Mouse (Mus musculus) intestine, embryonic 14.5 days (tissue): Measurements from ENCODE around the gene Myof. TPM values are rescaled to one million over a fixed set of nuclear protein-coding genes. Genes with fewer than 3 reads are reported as not detected.

Experiments used
- ATAC-seq: fragments of 200-750 bp; cut with Nextera tagmentation; replicated peaks from 2 replicates; pipeline ENCODE4 v1.8.0; 2017; ENCODE audit warnings: low read depth, moderate number of reproducible peaks, moderate TSS enrichment, moderate library complexity; ENCODE audit not compliant: low FRiP score, low TSS enrichment
- DNase-seq: peaks from one replicate; pipeline ENCODE4 v3.0.0-alpha.2; 2018; ENCODE audit warnings: low spot score
- H3K27ac ChIP-seq: fragments of 300-500 bp; sonication (generic); 2 replicates; pipeline ENCODE4 v1.5.1; 2014; ENCODE audit warnings: low read depth, mild to moderate bottlenecking, control low read depth
- H3K27me3 ChIP-seq: fragments of 300-500 bp; sonication (generic); replicated peaks from 2 replicates; pipeline ENCODE4 v1.6.1; 2014; ENCODE audit warnings: low read length, control low read depth; ENCODE audit not compliant: control insufficient read depth, insufficient read depth
- H3K36me3 ChIP-seq: fragments of 300-500 bp; sonication (generic); 2 replicates; pipeline ENCODE4 v1.6.1; 2014; ENCODE audit warnings: low read length, control low read depth; ENCODE audit not compliant: control insufficient read depth, insufficient read depth
- H3K4me1 ChIP-seq: fragments of 300-500 bp; sonication (generic); replicated peaks from 2 replicates; pipeline ENCODE4 v1.6.1; 2014; ENCODE audit warnings: low read length, control low read depth, mixed read lengths; ENCODE audit not compliant: control insufficient read depth, insufficient read depth
- H3K4me2 ChIP-seq: fragments of 300-500 bp; sonication (generic); 2 replicates; pipeline ENCODE4 v1.6.1; 2014; ENCODE audit warnings: low read length
- H3K4me3 ChIP-seq: fragments of 300-500 bp; sonication (generic); 2 replicates; pipeline ENCODE4 v1.5.1; 2014; ENCODE audit warnings: low read depth, low read length, control low read depth, mixed read lengths
- H3K9ac ChIP-seq: fragments of 300-500 bp; sonication (generic); 2 replicates; pipeline ENCODE4 v1.6.1; 2014; ENCODE audit warnings: mild to moderate bottlenecking, low read length
- H3K9me3 ChIP-seq: fragments of 300-500 bp; sonication (generic); 2 replicates; pipeline ENCODE4 v1.6.1; 2016; ENCODE audit warnings: low read length, control low read depth; ENCODE audit not compliant: control insufficient read depth
- WGBS: fragments of 180-500 bp; shearing (Covaris S2); extraction: QIAGEN DNeasy Blood & Tissue Kit; methylation state at CpG from one replicate; pipeline ENCODE4 v1.1.7; 2014; 5-methylcytosine and 5-hydroxymethylcytosine counted together
- polyA plus RNA-seq: library from polyadenylated mRNA; unstranded; fragments of >200 nt; fragmentation: Nextera tagmentation; extraction: Ambion mirVana; gene quantifications from 2 replicates; pipeline ENCODE4 v1.2.1, GENCODE M21; 2014

Gene Myof
- polyA plus RNA-seq: 16.7 and 17.9 TPM in 2 replicates

- H3K4me2 ChIP-seq: peak within 1 kb of the TSS; percentile 76
- H3K27me3 ChIP-seq: no peaks in the 10 kb centered on the region
- peak within 1 kb of the TSS; percentile 81 for H3K27ac ChIP-seq
- H3K4me1 ChIP-seq: peaks cover 6% of the 10 kb centered on the region
- H3K36me3 ChIP-seq: no peaks in the 10 kb centered on the region
- peak within 1 kb of the TSS; percentile 49 for H3K4me3 ChIP-seq
- H3K9ac ChIP-seq: peak within 1 kb of the TSS; percentile 55
- peak; percentile 82 for ATAC-seq
- H3K9me3 ChIP-seq: no peaks in the 10 kb centered on the region
- peak; percentile 80 for DNase-seq
- WGBS: under 1% methylated on average over 28 of the region's 28 CpGs
These were observed at the start of gene Myof for GRCm38 (mm10) chr19:38043281-38043981. Myof (minus strand) TSS chr19:38043577.

- Histone ChIP-seq H3K9ac (no peak overlapping the region), H3K27me3 (peaks cover 13% of the 10 kb centered on the region), H3K9me3 (no peaks in the 10 kb centered on the region), H3K36me3 (no peaks in the 10 kb centered on the region), H3K27ac (0 out of 2 replicates have a peak overlapping the region, but pooled peaks have one; percentile 36), H3K4me2 (no peak overlapping the region), H3K4me3 (no peak overlapping the region), H3K4me1 (no peaks in the 10 kb centered on the region)
- WGBS: 36% methylated on average over 4 of the region's 4 CpGs
- ATAC-seq (peak; percentile 84), DNase-seq (peak; percentile 61)
These were observed 48.2 kb upstream of the Myof start for GRCm38 (mm10) chr19:38091512-38091985.

- no peak for ATAC-seq
- WGBS: 82% methylated on average over 8 of the region's 8 CpGs
These were observed 46.0 kb upstream of the Myof start for GRCm38 (mm10) chr19:38089358-38089757.

GRCm38 (mm10) chr19:38086948-38087551 lies 43.7 kb upstream of the Myof start:
- Histone ChIP-seq H3K4me2 (no peak overlapping the region), H3K4me3 (no peak overlapping the region), H3K4me1 (no peaks in the 10 kb centered on the region), H3K9me3 (no peaks in the 10 kb centered on the region), H3K27me3 (no peaks in the 10 kb centered on the region), H3K36me3 (no peaks in the 10 kb centered on the region), H3K9ac (no peak overlapping the region), H3K27ac (no peak overlapping the region)
- ATAC-seq (peak; percentile 73), DNase-seq (peak; percentile 75)
- WGBS: 56% methylated on average over 11 of the region's 11 CpGs

More at GRCm38 (mm10) chr19:38089358-38089757, 46.0 kb upstream of the Myof start:
- Histone ChIP-seq H3K27ac (no peak overlapping the region), H3K27me3 (no peaks in the 10 kb centered on the region; the same call in 1 of the 2 replicates), H3K4me1 (no peaks in the 10 kb centered on the region), H3K9me3 (no peaks in the 10 kb centered on the region), H3K4me2 (no peak overlapping the region), H3K4me3 (no peak overlapping the region), H3K36me3 (no peaks in the 10 kb centered on the region), H3K9ac (no peak overlapping the region)
- DNase-seq: no peak

GRCm38 (mm10) chr19:38085841-38086240 lies 42.5 kb upstream of the Myof start:
- no peak for ATAC-seq
- Histone ChIP-seq H3K4me2 (no peak overlapping the region), H3K4me1 (no peaks in the 10 kb centered on the region), H3K4me3 (no peak overlapping the region), H3K36me3 (no peaks in the 10 kb centered on the region), H3K9me3 (no peaks in the 10 kb centered on the region), H3K9ac (no peak overlapping the region), H3K27ac (no peak overlapping the region), H3K27me3 (no peaks in the 10 kb centered on the region)
- 86% methylated on average over 4 of the region's 4 CpGs for WGBS
- no peak for DNase-seq

- H3K4me1 ChIP-seq: no peaks in the 10 kb centered on the region
- 23% methylated on average over 5 of the region's 5 CpGs for WGBS
- H3K36me3 ChIP-seq: no peaks in the 10 kb centered on the region
- H3K27me3 ChIP-seq: no peaks in the 10 kb centered on the region
- H3K4me2 ChIP-seq: peak overlapping the region; percentile 11; the same call in 1 of the 2 replicates
- no peak overlapping the region for H3K4me3 ChIP-seq
- no peak overlapping the region for H3K9ac ChIP-seq
- H3K27ac ChIP-seq: peak overlapping the region; percentile 51; the same call in 1 of the 2 replicates
- ATAC-seq (peak; percentile 75), DNase-seq (no peak)
- no peaks in the 10 kb centered on the region for H3K9me3 ChIP-seq
These were observed 39.7 kb upstream of the Myof start for GRCm38 (mm10) chr19:38082931-38083525.

GRCm38 (mm10) chr19:38081361-38081760 lies 38.0 kb upstream of the Myof start:
- Histone ChIP-seq H3K36me3 (no peaks in the 10 kb centered on the region), H3K27me3 (no peaks in the 10 kb centered on the region), H3K9ac (no peak overlapping the region), H3K4me2 (no peak overlapping the region), H3K4me1 (no peaks in the 10 kb centered on the region), H3K4me3 (no peak overlapping the region), H3K9me3 (no peaks in the 10 kb centered on the region), H3K27ac (no peak overlapping the region)
- 74% methylated on average over 3 of the region's 3 CpGs for WGBS
- no peak for DNase-seq
- ATAC-seq: no peak

- no peak for ATAC-seq
- no peak overlapping the region for H3K4me2 ChIP-seq
- no peaks in the 10 kb centered on the region for H3K4me1 ChIP-seq
- H3K4me3 ChIP-seq: no peak overlapping the region
- H3K36me3 ChIP-seq: peaks cover 13% of the 10 kb centered on the region
- H3K27ac ChIP-seq: no peak overlapping the region
- no peak for DNase-seq
- no peak overlapping the region for H3K9ac ChIP-seq
- H3K27me3 ChIP-seq: no peaks in the 10 kb centered on the region
- 60% methylated on average over 3 of the region's 3 CpGs for WGBS
- H3K9me3 ChIP-seq: no peaks in the 10 kb centered on the region
These were observed 34.6 kb upstream of the Myof start for GRCm38 (mm10) chr19:38077851-38078540.
